Mouse (Mus musculus): Measurements from ENCODE around the gene Ttc23. TPM values are rescaled to one million over a fixed set of nuclear protein-coding genes. Genes with fewer than 3 reads are reported as not detected.

The Ttc23 gene
- 1 to 10 TPM in 1 of 2 experiments, under 1 TPM in 1; 0.64 to 1.8 TPM for polyA plus RNA-seq (2017; shearing (Covaris generic))

GRCm38 (mm10) chr7:67647277-67647676 is at the start of gene Ttc23:
Ttc23 (plus strand) TSS chr7:67647410.
- ATAC-seq: no peak

- no peak for ATAC-seq
Observed at GRCm38 (mm10) chr7:67598050-67598449, 49.2 kb upstream of the Ttc23 start.

- no peak for ATAC-seq
Observed at GRCm38 (mm10) chr7:67605114-67605513, 42.1 kb upstream of the Ttc23 start.

GRCm38 (mm10) chr7:67606250-67606649 is 41.0 kb upstream of the Ttc23 start:
- no peak for ATAC-seq

GRCm38 (mm10) chr7:67607669-67608347 is 39.4 kb upstream of the Ttc23 start:
- no peak for ATAC-seq

GRCm38 (mm10) chr7:67608348-67609024 is 38.7 kb upstream of the Ttc23 start:
- no peak for ATAC-seq

- no peak for ATAC-seq
Observed at GRCm38 (mm10) chr7:67613795-67614463, 33.3 kb upstream of the Ttc23 start.

- no peak for ATAC-seq
Observed at GRCm38 (mm10) chr7:67614464-67614861, 32.7 kb upstream of the Ttc23 start.

GRCm38 (mm10) chr7:67616890-67617289 is 30.3 kb upstream of the Ttc23 start:
- ATAC-seq: no peak

GRCm38 (mm10) chr7:67617646-67618045 is 29.6 kb upstream of the Ttc23 start:
- ATAC-seq: no peak

GRCm38 (mm10) chr7:67618316-67618715 is 28.9 kb upstream of the Ttc23 start:
- no peak for ATAC-seq

- no peak for ATAC-seq
Observed at GRCm38 (mm10) chr7:67619836-67620235, 27.4 kb upstream of the Ttc23 start.

GRCm38 (mm10) chr7:67622151-67622550 is 25.1 kb upstream of the Ttc23 start:
- no peak for ATAC-seq

GRCm38 (mm10) chr7:67626671-67627070 is 20.5 kb upstream of the Ttc23 start:
- ATAC-seq: no peak

GRCm38 (mm10) chr7:67629681-67630080 is 17.5 kb upstream of the Ttc23 start:
- ATAC-seq: no peak

GRCm38 (mm10) chr7:67630817-67631216 is 16.4 kb upstream of the Ttc23 start:
- ATAC-seq: peak; percentile 95

- no peak for ATAC-seq
Observed at GRCm38 (mm10) chr7:67632380-67632779, 14.8 kb upstream of the Ttc23 start.

- no peak for ATAC-seq
Observed at GRCm38 (mm10) chr7:67634210-67634609, 13.0 kb upstream of the Ttc23 start.

- no peak for ATAC-seq
Observed at GRCm38 (mm10) chr7:67636161-67636560, 11.0 kb upstream of the Ttc23 start.

GRCm38 (mm10) chr7:67639006-67639405 is 8.2 kb upstream of the Ttc23 start:
- no peak for ATAC-seq

GRCm38 (mm10) chr7:67642955-67643354 is 4.3 kb upstream of the Ttc23 start:
- no peak for ATAC-seq

- ATAC-seq: no peak
Observed at GRCm38 (mm10) chr7:67644291-67644690, 2.9 kb upstream of the Ttc23 start.

GRCm38 (mm10) chr7:67644833-67645680 is 2.2 kb upstream of the Ttc23 start, which contains the start of gene Lrrc28:
Lrrc28 (minus strand) TSS chr7:67645268.
- ATAC-seq: peak; percentile 99

All from activated CD4-positive, CD25-positive, alpha-beta regulatory T cell, adult 4 months (primary cell).